Mouse (Mus musculus): ENCODE data around the gene Fam84b. TPM values are rescaled to one million over a fixed set of nuclear protein-coding genes. Genes with fewer than 3 reads are reported as not detected.

Fam84b gene
- total RNA-seq, 4 experiments from 2014 or later: 1.9 to 2.6 (median 2.0) TPM

DNA sequence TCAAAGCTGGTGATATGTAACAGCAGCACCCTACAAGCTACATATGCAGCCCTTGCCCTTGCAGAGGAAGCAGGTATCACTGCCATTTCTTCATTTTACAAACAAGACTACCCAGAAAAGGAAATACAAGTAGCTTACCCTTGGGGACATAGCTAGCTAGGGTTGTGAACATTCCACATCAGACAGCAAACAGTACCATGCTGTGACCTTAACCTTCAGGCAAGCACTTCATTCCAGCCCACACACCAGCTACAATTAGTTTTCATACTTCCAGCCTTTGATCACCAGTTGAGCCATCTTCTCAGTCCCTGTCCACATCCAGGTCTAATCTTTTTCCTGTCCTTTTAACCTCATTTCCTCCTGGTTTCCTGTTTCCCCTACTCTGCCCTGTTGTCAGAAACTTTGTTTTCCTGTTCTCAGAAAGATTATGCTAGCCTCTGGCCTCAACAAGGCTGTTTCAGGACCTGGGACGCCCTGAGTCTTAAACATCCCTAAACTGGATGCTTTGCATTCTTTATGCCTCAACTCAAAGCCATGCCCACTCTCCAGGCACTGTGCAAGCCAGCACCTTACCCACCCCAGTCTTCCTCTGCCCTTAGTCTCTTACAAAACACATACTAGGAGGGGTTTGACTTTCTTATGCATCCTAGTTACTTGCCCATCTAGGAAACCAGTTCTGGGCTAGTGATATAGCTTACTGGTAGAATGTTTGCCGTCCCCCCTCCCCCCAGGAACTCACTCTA is 19.9 kb downstream of the Fam84b start:
- DNase-seq (ENCODE audit: low spot score in 2 of 2): no peak

- no peak for DNase-seq (ENCODE audit: low spot score in 2 of 2)
Observed at GRCm38 (mm10) chr15:60832586-60832985, 21.0 kb downstream of the Fam84b start.

DNA sequence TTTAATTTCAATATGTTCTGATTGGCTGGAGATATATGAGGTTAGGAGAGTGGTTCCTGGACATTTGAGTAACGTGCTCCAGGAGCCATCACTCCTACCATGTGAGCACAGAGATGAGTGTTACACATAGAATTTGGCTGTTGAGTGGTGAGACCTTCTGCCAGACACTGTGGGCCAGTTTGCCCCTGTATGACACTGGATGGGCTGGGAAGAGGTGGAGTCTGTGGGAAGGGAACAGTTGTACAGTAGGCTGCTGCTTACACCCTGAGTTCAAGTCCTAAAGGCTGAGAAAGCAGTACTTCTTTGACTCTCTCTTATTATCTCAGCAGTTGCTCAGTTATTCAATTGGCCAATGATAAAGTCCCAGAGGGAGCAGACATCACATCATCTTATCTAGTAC is 27.4 kb downstream of the Fam84b start:
- no peak for DNase-seq (ENCODE audit: low spot score in 2 of 2)

DNA sequence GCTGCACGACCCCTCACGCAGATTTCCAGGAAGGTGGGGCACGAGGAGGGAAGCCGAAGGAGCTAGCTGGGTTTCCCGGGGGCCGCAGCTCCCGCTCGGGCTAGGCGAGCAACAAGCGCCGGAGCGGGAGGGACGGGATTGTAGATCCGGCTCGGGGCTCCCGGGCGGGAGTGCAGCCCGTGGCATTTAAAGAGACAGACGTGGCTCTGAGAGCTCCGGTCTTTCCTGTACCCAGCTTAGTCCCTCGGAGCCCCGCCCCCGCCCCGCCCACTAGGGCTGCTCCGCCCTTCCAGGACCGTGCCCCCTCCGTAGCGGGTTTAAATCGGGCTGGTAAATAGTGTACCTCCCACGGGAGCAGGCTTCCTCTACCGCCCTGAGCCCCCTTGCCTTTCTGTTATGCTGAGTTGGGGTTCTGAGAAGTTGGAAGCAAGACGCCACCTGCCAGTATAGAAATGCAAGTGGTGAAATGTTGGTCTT is 28.8 kb downstream of the Fam84b start:
- DNase-seq (ENCODE audit: low spot score in 2 of 2): peak; percentile 74 to 83

GRCm38 (mm10) chr15:60823870-60824709 is 29.5 kb downstream of the Fam84b start:
- DNase-seq (ENCODE audit: low spot score in 2 of 2): no peak

DNA sequence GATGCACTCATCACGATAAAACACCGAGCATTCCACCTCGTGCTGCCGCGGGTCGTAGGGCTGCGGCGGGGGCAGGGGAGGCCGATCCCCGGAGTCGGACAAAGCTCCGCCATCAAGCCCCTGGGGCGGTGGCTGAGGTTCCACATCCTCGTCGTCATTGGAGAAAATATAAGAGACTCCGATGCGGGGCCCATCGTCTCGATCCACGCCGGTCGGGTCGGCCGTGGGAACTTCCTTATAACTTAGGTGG is 30.0 kb downstream of the Fam84b start:
- DNase-seq (ENCODE audit: low spot score in 2 of 2): no peak

DNA sequence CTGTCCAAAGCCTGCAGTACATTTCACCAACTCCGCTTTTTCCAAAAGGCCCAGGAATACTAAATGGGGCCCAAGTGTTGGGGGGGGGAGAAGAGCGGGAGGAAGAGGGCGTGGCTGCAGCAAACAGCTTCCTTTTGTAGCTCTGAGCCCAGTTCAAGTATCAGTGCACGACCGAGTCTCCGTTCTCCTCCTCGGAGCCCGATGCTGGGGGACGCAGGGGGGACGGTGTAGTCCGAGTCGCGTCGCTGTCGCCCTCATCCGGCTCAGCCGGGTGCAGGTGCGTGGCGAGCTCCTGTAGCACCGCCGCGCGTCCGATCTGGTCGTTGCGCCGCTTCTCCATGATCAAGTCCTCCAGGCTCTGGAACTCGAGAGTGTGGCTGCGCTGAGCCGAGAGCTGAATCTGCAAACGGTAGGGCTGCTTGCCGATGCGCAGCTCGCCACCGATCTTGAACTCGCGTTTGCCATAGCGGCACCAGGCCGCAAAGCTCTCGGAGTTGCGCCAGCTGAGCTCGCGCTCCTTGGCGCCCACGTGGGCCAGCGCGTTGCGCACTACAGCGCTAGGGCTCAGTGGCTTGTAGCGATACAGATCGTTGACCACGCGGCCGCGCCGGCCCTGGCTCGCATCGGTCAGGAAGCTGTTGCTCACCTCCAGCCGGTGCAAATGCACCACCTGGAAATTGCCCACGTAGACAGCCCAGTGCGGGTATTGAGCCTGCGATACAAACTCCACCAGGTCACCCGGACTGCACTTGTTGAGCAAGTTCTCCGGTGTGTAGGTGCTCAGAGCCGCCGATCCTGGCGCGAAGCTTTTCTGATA is 30.6 kb downstream of the Fam84b start:
- DNase-seq (ENCODE audit: low spot score in 2 of 2): peak; percentile 30 to 47

DNA sequence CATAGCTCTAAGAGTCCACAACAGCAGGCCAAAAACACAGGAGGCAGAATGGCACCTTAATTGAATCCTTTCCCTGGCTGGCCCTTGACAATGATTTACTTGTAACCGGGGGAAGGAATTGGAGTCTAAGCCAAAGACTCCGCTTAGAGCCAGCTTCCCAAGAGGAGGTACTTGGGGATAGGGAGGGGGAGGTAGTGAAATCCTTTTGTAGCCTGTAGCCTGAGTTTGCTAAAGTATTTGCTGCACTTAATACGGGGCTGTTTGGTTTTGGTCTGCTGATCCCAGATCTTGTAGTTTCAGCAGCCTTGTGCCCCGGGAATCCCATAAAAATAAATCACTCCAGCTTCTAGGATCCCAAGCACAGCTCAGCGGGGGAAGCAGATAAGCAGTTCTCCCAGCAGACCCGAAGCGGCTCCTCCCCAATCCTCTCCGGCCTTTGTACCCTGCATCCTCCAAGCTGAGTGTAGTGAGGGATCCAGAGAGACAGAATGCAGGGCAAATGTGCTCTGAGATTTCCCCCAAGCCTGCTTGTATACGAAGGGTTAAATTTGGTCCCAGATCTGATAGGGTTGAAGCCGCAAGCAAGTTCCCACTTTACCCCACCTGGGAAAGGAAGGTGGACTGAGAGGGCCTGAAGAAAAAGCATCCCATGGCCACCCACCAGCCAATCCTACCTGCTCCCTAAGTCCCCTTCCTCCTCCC is 31.3 kb downstream of the Fam84b start:
- no peak for DNase-seq (ENCODE audit: low spot score in 2 of 2)

- no peak for DNase-seq (ENCODE audit: low spot score in 2 of 2)
Observed at GRCm38 (mm10) chr15:60818500-60818899, 35.1 kb downstream of the Fam84b start.

GRCm38 (mm10) chr15:60816478-60816877 is 37.1 kb downstream of the Fam84b start:
- no peak for DNase-seq (ENCODE audit: low spot score in 2 of 2)

- DNase-seq (ENCODE audit: low spot score in 2 of 2): no peak
Observed at GRCm38 (mm10) chr15:60814542-60814941, 39.0 kb downstream of the Fam84b start.

DNA sequence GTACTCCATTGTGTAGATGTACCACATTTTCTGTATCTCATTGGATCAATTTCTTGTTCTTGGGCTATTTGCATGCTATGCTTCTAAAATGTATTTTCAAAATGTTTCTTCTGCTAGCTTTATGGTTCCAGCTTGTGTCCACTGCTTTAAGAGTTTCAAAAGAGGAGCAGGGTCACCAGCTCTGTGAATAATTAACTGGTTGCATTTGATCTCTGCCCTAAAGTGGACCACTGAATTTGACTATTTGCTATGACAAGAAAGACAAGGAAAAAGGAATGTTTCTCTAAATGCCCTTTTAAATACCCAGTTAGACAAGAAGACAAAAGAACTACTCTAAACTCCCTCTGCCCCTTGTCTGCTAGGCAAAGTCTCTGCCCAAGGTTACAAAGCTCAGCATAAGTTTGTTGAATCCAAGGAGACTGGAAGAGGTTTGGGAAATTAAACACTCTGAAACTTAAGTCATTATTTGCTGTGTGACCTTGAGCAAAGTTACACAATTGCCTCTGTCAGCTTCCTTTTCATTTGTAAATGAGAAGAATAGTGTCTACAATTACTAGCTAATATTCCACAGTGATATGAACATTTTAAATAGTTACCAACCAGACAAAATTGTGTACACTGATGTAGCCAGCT is 60.4 kb downstream of the Fam84b start:
- no peak for DNase-seq (ENCODE audit: low spot score in 2 of 2)

GRCm38 (mm10) chr15:60789084-60789483 is 64.5 kb downstream of the Fam84b start:
- no peak for DNase-seq (ENCODE audit: low spot score in 2 of 2)

- no peak for DNase-seq (ENCODE audit: low spot score in 2 of 2)
Observed at GRCm38 (mm10) chr15:60783761-60784160, 69.8 kb downstream of the Fam84b start.

DNA sequence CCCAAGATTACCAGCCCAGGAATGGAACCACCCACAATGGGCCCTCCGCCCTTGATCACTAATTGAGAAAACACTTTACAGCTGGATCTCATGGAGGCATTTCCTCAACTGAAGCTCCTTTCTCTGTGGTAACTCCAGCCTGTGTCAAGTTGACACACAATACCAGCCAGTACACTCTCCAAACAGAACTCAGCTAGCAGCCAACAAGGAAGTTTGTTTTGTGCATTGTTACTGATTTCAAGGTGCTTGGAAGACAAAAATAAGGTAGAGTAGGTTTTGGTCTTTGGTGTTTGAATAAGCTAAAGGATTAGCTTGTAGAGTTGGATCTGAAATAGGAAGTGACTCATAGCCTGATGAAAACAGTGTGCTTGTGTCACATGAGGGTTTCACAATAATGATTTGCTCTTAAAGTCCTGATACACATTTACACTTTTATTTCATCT is 74.0 kb downstream of the Fam84b start:
- DNase-seq (ENCODE audit: low spot score in 2 of 2): no peak

DNA sequence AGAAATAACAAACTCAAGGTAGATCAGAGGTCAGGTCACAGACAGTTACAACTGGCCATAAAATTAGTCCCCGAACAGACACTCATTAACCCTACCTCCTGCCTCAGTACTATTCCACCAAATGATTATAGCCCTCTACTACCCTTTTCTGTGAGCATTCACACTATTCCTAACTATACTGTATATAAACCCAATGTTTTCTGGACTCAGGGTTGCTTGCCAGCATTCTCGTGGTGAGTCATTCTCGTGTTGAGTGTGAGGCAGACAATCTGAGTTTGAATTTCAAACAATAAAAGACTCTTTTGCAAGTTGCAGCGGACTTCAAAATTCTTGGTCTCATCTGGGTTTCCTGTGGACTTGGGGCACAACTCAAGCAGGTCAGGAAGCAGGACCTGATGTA is 74.5 kb downstream of the Fam84b start:
- DNase-seq (ENCODE audit: low spot score in 2 of 2): no peak

Other genes with a start within 250 kb of the Fam84b start
- gene A1bg, start 69.2 kb upstream of the Fam84b start, total RNA-seq (2022): not detected